1 mouse cellular context compared by ENCODE assay signal in the genomic region with DNA sequence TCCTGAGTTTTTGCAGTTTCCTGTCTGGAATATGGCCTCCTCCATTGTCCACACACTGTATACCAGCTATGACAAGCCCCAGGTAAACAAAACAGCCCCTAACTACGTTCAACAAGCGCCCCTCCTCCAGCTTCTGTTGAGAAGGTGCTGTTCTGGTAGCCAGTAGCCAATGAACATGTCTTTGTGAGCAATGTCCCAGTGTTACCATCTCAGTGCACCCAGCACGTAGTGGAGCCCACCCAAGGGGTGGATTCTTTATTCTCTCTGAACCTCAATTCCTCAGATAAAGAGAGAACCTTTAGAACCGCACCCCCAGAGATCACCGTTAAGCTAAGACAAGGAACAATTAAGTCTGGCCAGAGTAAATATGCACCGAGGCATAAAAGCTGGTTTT.
TF ChIP-seq lines count a peak whose summit lies in the region.

No protein-coding gene starts in this region.

TF ChIP-seq in CH12.LX, 34 proteins besides CTCF, POLR2A, EP300 and RAD21:
- TF ChIP-seq NELFE (IDR thresholded peaks at IDR 0.05; ENCODE audit: low read depth, low read length) (no peak), ETS1 (conservative IDR thresholded peaks at IDR 0.05; ENCODE audit: low read depth, low read length) (no peak), JUN (IDR thresholded peaks at IDR 0.05; ENCODE audit: insufficient read depth, low read depth, low read length) (no peak), ZC3H11A (IDR thresholded peaks at IDR 0.05; ENCODE audit: low read depth, low read length) (no peak), MAX (IDR thresholded peaks at IDR 0.05; ENCODE audit: low read length) (no peak), BHLHE40 (IDR thresholded peaks at IDR 0.05; ENCODE audit: low read depth, low read length) (no peak), POLR2AphosphoS2 (IDR thresholded peaks at IDR 0.05; ENCODE audit: low read depth, low read length) (no peak), USF2 (conservative IDR thresholded peaks at IDR 0.05; ENCODE audit: low read depth, low read length) (no peak), KAT2A (IDR thresholded peaks at IDR 0.05; ENCODE audit: insufficient replicate concordance, low read length) (no peak), ZNF384 (IDR thresholded peaks at IDR 0.05; ENCODE audit: low read depth, low read length) (no peak), MYC (IDR thresholded peaks at IDR 0.05; ENCODE audit: low read depth, low read length) (no peak), SMC3 (IDR thresholded peaks at IDR 0.05; ENCODE audit: low read depth, low read length) (no peak), ZMIZ1 (IDR thresholded peaks at IDR 0.05; ENCODE audit: low read depth, low read length) (no peak)
